Mouse (Mus musculus) kidney, adult 2 months (tissue): Measurements from ENCODE around the gene Mprip.

ENCODE experiments used
- CTCF ChIP-seq: fragments of 200-500 bp; conservative IDR thresholded peaks from 2 replicates; pipeline ENCODE4 v1.5.1; 2011; ENCODE audit warnings: low read depth, mild to moderate bottlenecking, control low read depth, low read length, moderate library complexity, mixed read lengths; ENCODE audit not compliant: insufficient read depth, insufficient read length
- POLR2A ChIP-seq: fragments of 200-500 bp; IDR thresholded peaks from one replicate; pipeline ENCODE4 v1.6.1; 2011; ENCODE audit warnings: low read depth, low read length, control low read depth

DNA sequence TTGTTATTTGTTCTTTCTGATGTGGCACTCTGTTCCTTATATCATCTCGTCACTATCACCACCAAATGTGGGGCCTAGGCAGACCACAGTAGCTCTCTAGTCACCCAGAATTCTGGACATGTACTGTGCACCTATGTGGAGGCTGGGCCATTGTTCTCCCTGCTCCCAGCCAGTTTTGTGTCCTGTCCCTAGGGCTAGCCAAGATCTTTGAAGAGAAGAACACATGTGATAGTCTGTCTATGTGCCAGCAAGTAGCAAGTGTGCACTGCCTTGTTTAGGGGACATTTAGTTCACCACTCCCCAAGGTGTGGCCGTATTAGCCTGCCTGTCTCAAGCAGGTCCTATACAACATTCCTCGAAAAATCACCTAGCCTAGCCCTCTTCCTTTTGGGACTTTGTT, 87.9 kb downstream of the Mprip start:
- TF ChIP-seq POLR2A (no peak), CTCF (no peak)
